Mouse (Mus musculus) limb, embryonic 12.5 days (tissue): ENCODE measurements around the gene Arpc2. TPM values are rescaled to one million over a fixed set of nuclear protein-coding genes. Genes with fewer than 3 reads are reported as not detected.

Experiments used
- ATAC-seq: fragments of 200-750 bp; cut with Nextera tagmentation; 2 replicates; pipeline ENCODE4 v1.8.0; 2017; ENCODE audit warnings: low read depth, moderate TSS enrichment; ENCODE audit not compliant: insufficient number of reproducible peaks, insufficient read depth, low FRiP score, low TSS enrichment
- H3K27ac ChIP-seq: fragments of 300-500 bp; sonication (generic); 2 replicates; pipeline ENCODE4 v1.5.1; 2016; ENCODE audit warnings: mild to moderate bottlenecking, moderate library complexity
- H3K27me3 ChIP-seq: fragments of 300-500 bp; sonication (generic); 2 replicates; pipeline ENCODE4 v1.6.1; 2016; ENCODE audit warnings: mild to moderate bottlenecking, moderate library complexity
- H3K36me3 ChIP-seq: fragments of 300-500 bp; sonication (generic); 2 replicates; pipeline ENCODE4 v1.6.1; 2016; ENCODE audit warnings: mild to moderate bottlenecking, moderate library complexity
- H3K4me1 ChIP-seq: fragments of 300-500 bp; sonication (generic); replicated peaks from 2 replicates; pipeline ENCODE4 v1.6.1; 2016
- H3K4me2 ChIP-seq: fragments of 300-500 bp; sonication (generic); 2 replicates; pipeline ENCODE4 v1.6.1; 2016; ENCODE audit warnings: mild to moderate bottlenecking, moderate library complexity
- H3K4me3 ChIP-seq: fragments of 300-500 bp; sonication (generic); replicated peaks from 2 replicates; pipeline ENCODE4 v1.5.1; 2016; ENCODE audit warnings: mild to moderate bottlenecking
- H3K9ac ChIP-seq: fragments of 300-500 bp; sonication (generic); replicated peaks from 2 replicates; pipeline ENCODE4 v1.6.1; 2016; ENCODE audit warnings: mild to moderate bottlenecking, moderate library complexity
- H3K9me3 ChIP-seq: fragments of 300-500 bp; sonication (generic); 2 replicates; pipeline ENCODE4 v1.6.1; 2016; ENCODE audit warnings: mild to moderate bottlenecking, moderate library complexity
- WGBS: fragments of 180-500 bp; shearing (Covaris S2); methylation state at CpG from one replicate; pipeline ENCODE4 v1.1.7; 2016; 5-methylcytosine and 5-hydroxymethylcytosine counted together
- polyA plus RNA-seq: library from polyadenylated mRNA; unstranded; fragments of >200 nt; fragmentation: Nextera tagmentation; extraction: Ambion mirVana; gene quantifications from 2 replicates; pipeline ENCODE4 v1.2.1, GENCODE M21; 2016

Arpc2 gene
- polyA plus RNA-seq, 1 experiment from 2014 or later: 343 TPM

GRCm38 (mm10) chr1:74303509-74304338 is 67.8 kb downstream of the Arpc2 start:
- Histone ChIP-seq H3K4me2 (peak overlapping the region; percentile 79), H3K4me1 (peaks cover 15% of the 10 kb centered on the region), H3K4me3 (peak overlapping the region; percentile 67), H3K9ac (peak overlapping the region; percentile 79), H3K9me3 (no peaks in the 10 kb centered on the region), H3K27me3 (no peaks in the 10 kb centered on the region), H3K36me3 (no peaks in the 10 kb centered on the region), H3K27ac (peak overlapping the region; percentile 91)
- WGBS: under 1% methylated on average over 56 of the region's 56 CpGs
- ATAC-seq: peak; percentile 80

GRCm38 (mm10) chr1:74304339-74304790 is 68.5 kb downstream of the Arpc2 start:
- Histone ChIP-seq H3K4me3 (peak overlapping the region; percentile 67), H3K9ac (peak overlapping the region; percentile 79), H3K4me1 (peaks cover 15% of the 10 kb centered on the region), H3K4me2 (peak overlapping the region; percentile 79), H3K36me3 (no peaks in the 10 kb centered on the region), H3K9me3 (no peaks in the 10 kb centered on the region), H3K27me3 (no peaks in the 10 kb centered on the region), H3K27ac (peak overlapping the region; percentile 91)
- no peak for ATAC-seq
- 5% methylated on average over 12 of the region's 12 CpGs for WGBS

GRCm38 (mm10) chr1:74304946-74305345 is 69.1 kb downstream of the Arpc2 start:
- Histone ChIP-seq H3K9ac (no peak overlapping the region), H3K36me3 (no peaks in the 10 kb centered on the region), H3K4me2 (no peak overlapping the region), H3K27me3 (no peaks in the 10 kb centered on the region), H3K4me3 (no peak overlapping the region), H3K4me1 (peaks cover 15% of the 10 kb centered on the region), H3K27ac (no peak overlapping the region), H3K9me3 (no peaks in the 10 kb centered on the region)
- WGBS: 57% methylated on average over 4 of the region's 4 CpGs
- no peak for ATAC-seq

- Histone ChIP-seq H3K4me2 (peak within 1 kb of the TSS; percentile 79), H3K27me3 (no peaks in the 10 kb centered on the region), H3K36me3 (no peaks in the 10 kb centered on the region), H3K4me3 (peak within 1 kb of the TSS; percentile 67), H3K4me1 (peaks cover 15% of the 10 kb centered on the region), H3K27ac (no peak within 1 kb of the TSS), H3K9me3 (no peaks in the 10 kb centered on the region), H3K9ac (no peak within 1 kb of the TSS)
- no peak for ATAC-seq
- 57% methylated on average over 2 of the region's 2 CpGs for WGBS
Measured at GRCm38 (mm10) chr1:74305522-74305921, 69.6 kb downstream of the Arpc2 start, which contains the start of gene Tmbim1. Tmbim1 (minus strand) TSS chr1:74305622.

GRCm38 (mm10) chr1:74307146-74307545 is 71.3 kb downstream of the Arpc2 start:
- Histone ChIP-seq H3K9me3 (0 out of 2 replicates have a peak, but pooled peaks cover 4% of the 10 kb centered on the region), H3K4me1 (peaks cover 13% of the 10 kb centered on the region), H3K27me3 (no peaks in the 10 kb centered on the region), H3K27ac (no peak overlapping the region), H3K4me3 (no peak overlapping the region), H3K9ac (no peak overlapping the region), H3K4me2 (no peak overlapping the region), H3K36me3 (no peaks in the 10 kb centered on the region)
- ATAC-seq: no peak
- WGBS: 100% methylated on average over 1 of the region's 1 CpGs

- 60% methylated on average over 10 of the region's 10 CpGs for WGBS
- no peaks in the 10 kb centered on the region for H3K27me3 ChIP-seq
- no peak for ATAC-seq
Measured at GRCm38 (mm10) chr1:74308001-74308964, 72.4 kb downstream of the Arpc2 start.

GRCm38 (mm10) chr1:74309767-74310166 is 73.9 kb downstream of the Arpc2 start:
- no peak for ATAC-seq
- H3K27ac ChIP-seq: no peak overlapping the region
- no peak overlapping the region for H3K4me3 ChIP-seq
- H3K27me3 ChIP-seq: no peaks in the 10 kb centered on the region
- 35% methylated on average over 3 of the region's 3 CpGs for WGBS
- 0 out of 2 replicates have a peak, but pooled peaks cover 4% of the 10 kb centered on the region for H3K9me3 ChIP-seq
- no peaks in the 10 kb centered on the region for H3K4me1 ChIP-seq
- H3K4me2 ChIP-seq: no peak overlapping the region
- H3K9ac ChIP-seq: no peak overlapping the region
- H3K36me3 ChIP-seq: no peaks in the 10 kb centered on the region

More at GRCm38 (mm10) chr1:74308001-74308964, 72.4 kb downstream of the Arpc2 start:
- no peak overlapping the region for H3K4me3 ChIP-seq
- 0 out of 2 replicates have a peak, but pooled peaks cover 4% of the 10 kb centered on the region for H3K9me3 ChIP-seq
- H3K4me2 ChIP-seq: no peak overlapping the region
- H3K4me1 ChIP-seq: 0 out of 2 replicates have a peak, but pooled peaks cover 3% of the 10 kb centered on the region
- no peak overlapping the region for H3K27ac ChIP-seq
- H3K9ac ChIP-seq: no peak overlapping the region
- H3K36me3 ChIP-seq: no peaks in the 10 kb centered on the region

- H3K27ac ChIP-seq: no peak overlapping the region
- H3K27me3 ChIP-seq: no peaks in the 10 kb centered on the region
- 10% methylated on average over 3 of the region's 3 CpGs for WGBS
- no peak overlapping the region for H3K9ac ChIP-seq
- H3K4me3 ChIP-seq: no peak overlapping the region
- peaks cover 9% of the 10 kb centered on the region for H3K4me1 ChIP-seq
- H3K36me3 ChIP-seq: no peaks in the 10 kb centered on the region
- H3K4me2 ChIP-seq: no peak overlapping the region
- 0 out of 2 replicates have a peak, but pooled peaks cover 4% of the 10 kb centered on the region for H3K9me3 ChIP-seq
- no peak; the same call in 1 of the 2 replicates for ATAC-seq
Measured at GRCm38 (mm10) chr1:74313049-74313692, 77.3 kb downstream of the Arpc2 start.

- Histone ChIP-seq H3K36me3 (no peaks in the 10 kb centered on the region), H3K27ac (no peak overlapping the region), H3K4me3 (no peak overlapping the region), H3K27me3 (no peaks in the 10 kb centered on the region), H3K9me3 (0 out of 2 replicates have a peak, but pooled peaks cover 4% of the 10 kb centered on the region), H3K4me1 (peaks cover 9% of the 10 kb centered on the region), H3K9ac (no peak overlapping the region), H3K4me2 (no peak overlapping the region)
- WGBS: 87% methylated on average over 3 of the region's 3 CpGs
- no peak for ATAC-seq
Measured at GRCm38 (mm10) chr1:74314796-74315195, 78.9 kb downstream of the Arpc2 start.

- Histone ChIP-seq H3K4me1 (peaks cover 9% of the 10 kb centered on the region), H3K27ac (no peak overlapping the region), H3K9ac (no peak overlapping the region), H3K4me2 (no peak overlapping the region), H3K4me3 (no peak overlapping the region), H3K36me3 (no peaks in the 10 kb centered on the region), H3K27me3 (no peaks in the 10 kb centered on the region), H3K9me3 (0 out of 2 replicates have a peak, but pooled peaks cover 2% of the 10 kb centered on the region)
- 74% methylated on average over 4 of the region's 4 CpGs for WGBS
- ATAC-seq: no peak
Measured at GRCm38 (mm10) chr1:74316114-74316827, 80.4 kb downstream of the Arpc2 start.
